8 mouse cellular contexts compared by ENCODE assay signal in genomic region chr5:31201742-31202590, GRCm38 (mm10). TPM values are rescaled to one million over a fixed set of nuclear protein-coding genes. Genes with fewer than 3 reads are reported as not detected.
DNase-seq lines count a peak whose midpoint lies in the region; ATAC-seq and TF ChIP-seq lines count a peak whose summit lies in the region.

Gene Zfp513 (minus strand): TSS chr5:31202303.

- ATAC-seq in heart, embryonic 11.5 days (replicated peaks; ENCODE audit: insufficient number of reproducible peaks, low FRiP score, low TSS enrichment): peak; percentile 94
- ATAC-seq in kidney, embryonic 16.5 days (ENCODE audit: low FRiP score, low TSS enrichment): peak; percentile 98

- H3K4me1 ChIP-seq in erythroblast, embryonic 14.5 days (ENCODE audit: control insufficient read depth): peaks cover 37% of the 10 kb centered on the region
- peaks cover 9% of the 10 kb centered on the region; the same call in 1 of the 2 replicates for H3K4me1 ChIP-seq in heart, embryonic 11.5 days (ENCODE audit: control insufficient read depth, insufficient read depth, low read length)
- H3K4me1 ChIP-seq in kidney, embryonic 16.5 days (ENCODE audit: insufficient read depth, low read length): peaks cover 21% of the 10 kb centered on the region
- peaks cover 4% of the 10 kb centered on the region for H3K4me1 ChIP-seq in liver, adult 2 months (ENCODE audit: control insufficient read depth, insufficient read depth, low read length)

- WGBS in heart, embryonic 11.5 days (ENCODE audit: insufficient replicate concordance): under 1% methylated on average over 53 of the region's 53 CpGs
- WGBS in kidney, embryonic 16.5 days: under 1% methylated on average over 53 of the region's 53 CpGs
- WGBS in liver, adult 2 months: 1% methylated on average over 53 of the region's 53 CpGs

- H3K79me2 ChIP-seq in C2C12 (ENCODE audit: control insufficient read depth, insufficient read depth) (peaks cover 20% of the 10 kb centered on the region), myocyte (ENCODE audit: control insufficient read depth, insufficient read depth) (peaks cover 12% of the 10 kb centered on the region)
- H3K79me2 ChIP-seq in liver, adult 2 months (ENCODE audit: control insufficient read depth, insufficient read depth, low read length): peaks cover 7% of the 10 kb centered on the region

- TF ChIP-seq CTCF in C2C12 (IDR thresholded peaks at IDR 0.05; ENCODE audit: control insufficient read depth, insufficient read depth, insufficient read length): no peak
- no peak for TF ChIP-seq CTCF in brain, embryonic 14.5 days (IDR thresholded peaks at IDR 0.05; ENCODE audit: borderline replicate concordance, extremely low read depth, insufficient read depth, insufficient read length)
- TF ChIP-seq CTCF in liver, adult 2 months (IDR thresholded peaks at IDR 0.05; ENCODE audit: low read depth, low read length): no peak

- no peaks in the 10 kb centered on the region for H3K9me3 ChIP-seq in erythroblast, embryonic 14.5 days (ENCODE audit: control insufficient read depth, low read length)
- peaks cover 5% of the 10 kb centered on the region for H3K9me3 ChIP-seq in heart, embryonic 11.5 days (replicated peaks; ENCODE audit: control insufficient read depth, low read length)
- H3K9me3 ChIP-seq in kidney, embryonic 16.5 days (ENCODE audit: low read length): peaks cover 6% of the 10 kb centered on the region

- H3K27me3 ChIP-seq in C2C12 (ENCODE audit: control insufficient read depth, insufficient read depth, insufficient read length) (no peaks in the 10 kb centered on the region), myocyte (ENCODE audit: control insufficient read depth, insufficient read depth, insufficient read length) (no peaks in the 10 kb centered on the region)
- no peaks in the 10 kb centered on the region for H3K27me3 ChIP-seq in erythroblast, embryonic 14.5 days (ENCODE audit: control insufficient read depth)
- H3K27me3 ChIP-seq in heart, embryonic 11.5 days (ENCODE audit: control insufficient read depth, insufficient read depth, low read length): no peaks in the 10 kb centered on the region
- H3K27me3 ChIP-seq in kidney, embryonic 16.5 days (ENCODE audit: insufficient read depth, low read length): no peaks in the 10 kb centered on the region
- no peaks in the 10 kb centered on the region for H3K27me3 ChIP-seq in liver, adult 2 months (ENCODE audit: control insufficient read depth, insufficient read depth, low read length)
- no peaks in the 10 kb centered on the region for H3K27me3 ChIP-seq in splenic B cell, adult 2 months (ENCODE audit: control insufficient read depth, insufficient read depth, low read length, poor library complexity, severe bottlenecking)

- peak; percentile 100 for DNase-seq in brain, embryonic 14.5 days (ENCODE audit: low read depth)
- peak; percentile 98 for DNase-seq in liver, adult 2 months (ENCODE audit: extremely low read depth, low read depth, low spot score)
- peak; percentile 98 for DNase-seq in splenic B cell, adult 2 months (ENCODE audit: low read depth, low spot score)

- H3K4me3 ChIP-seq in C2C12 (ENCODE audit: insufficient read depth, poor library complexity, severe bottlenecking) (peak within 1 kb of the TSS; percentile 66), myocyte (peak within 1 kb of the TSS; percentile 90)
- H3K4me3 ChIP-seq in erythroblast, embryonic 14.5 days (replicated peaks): peak within 1 kb of the TSS; percentile 84
- H3K4me3 ChIP-seq in heart, embryonic 11.5 days (ENCODE audit: low read depth, low read length): peak within 1 kb of the TSS; percentile 73
- peak within 1 kb of the TSS; percentile 75 for H3K4me3 ChIP-seq in kidney, embryonic 16.5 days (ENCODE audit: low read length)
- H3K4me3 ChIP-seq in liver, adult 2 months (ENCODE audit: insufficient read depth, low read depth, low read length): peak within 1 kb of the TSS; percentile 73

- peak within 1 kb of the TSS; percentile 86 for H3K27ac ChIP-seq in heart, embryonic 11.5 days (ENCODE audit: low read depth, low read length)
- H3K27ac ChIP-seq in kidney, embryonic 16.5 days (ENCODE audit: low read length): peak within 1 kb of the TSS; percentile 93
- H3K27ac ChIP-seq in liver, adult 2 months (replicated peaks; ENCODE audit: insufficient read depth, low read depth, low read length): peak within 1 kb of the TSS; percentile 81

- peak; percentile 38; the same call in 1 of the 2 replicates for TF ChIP-seq POLR2A in brain, embryonic 14.5 days (IDR thresholded peaks at IDR 0.05; ENCODE audit: borderline replicate concordance, extremely low read depth, insufficient read depth, insufficient read length, poor library complexity, severe bottlenecking)
- peak; percentile 89; the same call in 1 of the 2 replicates for TF ChIP-seq POLR2A in liver, adult 2 months (IDR thresholded peaks at IDR 0.05; ENCODE audit: extremely low read depth, insufficient read depth, low read length)
- TF ChIP-seq POLR2A in myocyte (IDR thresholded peaks at IDR 0.05; ENCODE audit: insufficient read length, low read depth): peak; percentile 75

- H3K36me3 ChIP-seq in C2C12 (ENCODE audit: control insufficient read depth, insufficient read depth): peaks cover 80% of the 10 kb centered on the region
- H3K36me3 ChIP-seq in erythroblast, embryonic 14.5 days (ENCODE audit: control insufficient read depth): peaks cover 96% of the 10 kb centered on the region
- H3K36me3 ChIP-seq in heart, embryonic 11.5 days (ENCODE audit: control insufficient read depth, insufficient read depth, low read length): peaks cover 42% of the 10 kb centered on the region
- H3K36me3 ChIP-seq in kidney, embryonic 16.5 days (ENCODE audit: insufficient read depth, low read length): peaks cover 73% of the 10 kb centered on the region
- peaks cover 37% of the 10 kb centered on the region for H3K36me3 ChIP-seq in liver, adult 2 months (ENCODE audit: control insufficient read depth, insufficient read depth, low read length)
- peaks cover 44% of the 10 kb centered on the region for H3K36me3 ChIP-seq in myocyte (ENCODE audit: control insufficient read depth, insufficient read depth)
- H3K36me3 ChIP-seq in splenic B cell, adult 2 months (ENCODE audit: control insufficient read depth, insufficient read depth, low read length, poor library complexity, severe bottlenecking): peaks cover 14% of the 10 kb centered on the region

- H3K79me3 ChIP-seq in C2C12 (ENCODE audit: low read depth): peaks cover 9% of the 10 kb centered on the region

- H3ac ChIP-seq in C2C12 (ENCODE audit: control insufficient read depth, insufficient read length, low read depth) (peak within 1 kb of the TSS; percentile 69), myocyte (ENCODE audit: control insufficient read depth, insufficient read length) (peak within 1 kb of the TSS; percentile 34)

- H3K4me2 ChIP-seq in heart, embryonic 11.5 days: peak within 1 kb of the TSS; percentile 89
- peak within 1 kb of the TSS; percentile 87 for H3K4me2 ChIP-seq in kidney, embryonic 16.5 days (replicated peaks; ENCODE audit: low read depth, low read length)
- peak within 1 kb of the TSS; percentile 90 for H3K4me2 ChIP-seq in myocyte (ENCODE audit: low read depth)

- H3K9ac ChIP-seq in heart, embryonic 11.5 days (ENCODE audit: low read depth, low read length): peak within 1 kb of the TSS; percentile 88
- H3K9ac ChIP-seq in kidney, embryonic 16.5 days (replicated peaks; ENCODE audit: low read length): peak within 1 kb of the TSS; percentile 84
- H3K9ac ChIP-seq in liver, adult 2 months (ENCODE audit: low read depth, low read length): peak within 1 kb of the TSS; percentile 81

TF ChIP-seq in C2C12, 6 proteins besides CTCF, POLR2A, EP300 and RAD21:
- TF ChIP-seq USF1 (IDR thresholded peaks at IDR 0.05; ENCODE audit: low read depth): peak; percentile 42
- peak; percentile 20 for TF ChIP-seq MAX (IDR thresholded peaks at IDR 0.05)
- TF ChIP-seq MYOD1 (IDR thresholded peaks at IDR 0.05; ENCODE audit: control insufficient read depth, insufficient read length, low read depth): no peak

TF ChIP-seq in myocyte, 11 proteins besides CTCF, POLR2A, EP300 and RAD21:
- TF ChIP-seq MAX (IDR thresholded peaks at IDR 0.05; ENCODE audit: low read depth) (no peak), SRF (IDR thresholded peaks at IDR 0.05; ENCODE audit: control insufficient read depth, insufficient read length, low read depth) (no peak), USF1 (IDR thresholded peaks at IDR 0.05; ENCODE audit: low read depth) (peak; percentile 57), MYOG (IDR thresholded peaks at IDR 0.05; ENCODE audit: control insufficient read depth in 1 of 3, insufficient read depth in 1 of 3, insufficient read length in 2 of 3, low read depth in 2 of 3) (peak in 2 of 3 experiments; percentile 46 to 69), MYOD1 (IDR thresholded peaks at IDR 0.05; ENCODE audit: control insufficient read depth in 1 of 3, insufficient read length in 2 of 3, low read depth in 2 of 3) (peak in 2 of 3 experiments; percentile 22 to 52), POLR2AphosphoS2 (IDR thresholded peaks at IDR 0.05; ENCODE audit: insufficient read length, low read depth) (peak; percentile 99)

RNA-seq across cellular contexts. Expression of gene Zfp513, which starts in this region (rescaled TPM):
- polyA plus RNA-seq in C2C12 (2012; fragmentation: generic; extraction: Trizol) (20.9 TPM), myocyte (2012; fragmentation: generic; extraction: Trizol) (25.6 TPM)
- 62.0 and 96.9 TPM in 2 replicates for polyA plus RNA-seq in brain, embryonic 14.5 days (2012; rRNA removed)
- 2.5 TPM in 2 replicates for polyA plus RNA-seq in erythroblast, embryonic 14.5 days (2012)
- 4.8 and 5.0 TPM in 2 replicates for polyA plus RNA-seq in heart, embryonic 11.5 days (2014; fragmentation: Nextera tagmentation; extraction: Ambion mirVana)
- polyA plus RNA-seq in kidney, embryonic 16.5 days (2015; fragmentation: Nextera tagmentation; extraction: Ambion mirVana): 9.9 and 10.9 TPM in 2 replicates
- total RNA-seq in liver, adult 2 months (2014; rRNA removed): 3.1 and 4.2 TPM in 2 replicates
- polyA plus RNA-seq in liver, adult 2 months (2012; rRNA removed): 17.6 and 27.6 TPM in 2 replicates

Comparison
In these comparisons a context has a peak if more than half of its experiments do, and no peak if none do; other contexts are left out.
1. Peak in every context shown above with its lines: DNase-seq, ATAC-seq, H3K4me3 ChIP-seq and H3K27ac ChIP-seq.
2. POLR2A ChIP-seq: peak in every context shown above with its lines; median percentile 89 in liver, adult 2 months; 75 in myocyte; 38 in brain, embryonic 14.5 days.